Mouse (Mus musculus) embryonic facial prominence, embryonic 11.5 days (tissue): ENCODE measurements around the gene Atg2b. TPM values are rescaled to one million over a fixed set of nuclear protein-coding genes. Genes with fewer than 3 reads are reported as not detected.
A peak's percentile ranks its signal among the peaks of the same experiment; 100 is the strongest.

ENCODE experiments used
- ATAC-seq: fragments of 200-750 bp; cut with Nextera tagmentation; replicated peaks from 2 replicates; pipeline ENCODE4 v1.8.0; 2017; ENCODE audit warnings: low read depth; ENCODE audit not compliant: insufficient number of reproducible peaks, low FRiP score, low TSS enrichment
- DNase-seq: peaks from one replicate; pipeline ENCODE4 v3.0.0-alpha.2; 2015; ENCODE audit warnings: low spot score
- H3K27ac ChIP-seq: fragments of 300-500 bp; sonication (generic); replicated peaks from 2 replicates; pipeline ENCODE4 v1.5.1; 2014; ENCODE audit warnings: mild to moderate bottlenecking, low read depth, low read length, control low read depth
- H3K27me3 ChIP-seq: fragments of 300-500 bp; sonication (generic); 2 replicates; pipeline ENCODE4 v1.6.1; 2014; ENCODE audit warnings: mild to moderate bottlenecking, low read length, moderate library complexity, mixed read lengths; ENCODE audit not compliant: control insufficient read depth, insufficient read depth
- H3K36me3 ChIP-seq: fragments of 300-500 bp; sonication (generic); replicated peaks from 2 replicates; pipeline ENCODE4 v1.6.1; 2014; ENCODE audit warnings: low read depth, mild to moderate bottlenecking, low read length, moderate library complexity, mixed read lengths; ENCODE audit not compliant: control insufficient read depth, insufficient read depth
- H3K4me1 ChIP-seq: fragments of 300-500 bp; sonication (generic); 2 replicates; pipeline ENCODE4 v1.6.1; 2014; ENCODE audit warnings: low read length, mixed read lengths; ENCODE audit not compliant: control insufficient read depth, insufficient read depth
- H3K4me2 ChIP-seq: fragments of 300-500 bp; sonication (generic); 2 replicates; pipeline ENCODE4 v1.6.1; 2014; ENCODE audit warnings: low read depth, mild to moderate bottlenecking, control low read depth, low read length, moderate library complexity
- H3K4me3 ChIP-seq: fragments of 300-500 bp; sonication (generic); 2 replicates; pipeline ENCODE4 v1.5.1; 2014; ENCODE audit warnings: low read depth, low read length, control low read depth
- H3K9ac ChIP-seq: fragments of 300-500 bp; sonication (generic); replicated peaks from 2 replicates; pipeline ENCODE4 v1.6.1; 2014; ENCODE audit warnings: mild to moderate bottlenecking, control low read depth, low read length
- H3K9me3 ChIP-seq: fragments of 300-500 bp; sonication (generic); replicated peaks from 2 replicates; pipeline ENCODE4 v1.6.1; 2016; ENCODE audit warnings: mild to moderate bottlenecking, low read length, inconsistent platforms, mixed read lengths; ENCODE audit not compliant: control insufficient read depth
- WGBS: fragments of 180-500 bp; shearing (Covaris S2); extraction: QIAGEN DNeasy Blood & Tissue Kit; methylation state at CpG from one replicate; pipeline ENCODE4 v1.1.7; 2014; 5-methylcytosine and 5-hydroxymethylcytosine counted together
- polyA plus RNA-seq: library from polyadenylated mRNA; unstranded; fragments of >200 nt; fragmentation: Nextera tagmentation; extraction: Ambion mirVana; gene quantifications from 2 replicates; pipeline ENCODE4 v1.2.1, GENCODE M21; 2014

Atg2b gene
- polyA plus RNA-seq, 1 experiment from 2014 or later, result 12.6 TPM

DNA sequence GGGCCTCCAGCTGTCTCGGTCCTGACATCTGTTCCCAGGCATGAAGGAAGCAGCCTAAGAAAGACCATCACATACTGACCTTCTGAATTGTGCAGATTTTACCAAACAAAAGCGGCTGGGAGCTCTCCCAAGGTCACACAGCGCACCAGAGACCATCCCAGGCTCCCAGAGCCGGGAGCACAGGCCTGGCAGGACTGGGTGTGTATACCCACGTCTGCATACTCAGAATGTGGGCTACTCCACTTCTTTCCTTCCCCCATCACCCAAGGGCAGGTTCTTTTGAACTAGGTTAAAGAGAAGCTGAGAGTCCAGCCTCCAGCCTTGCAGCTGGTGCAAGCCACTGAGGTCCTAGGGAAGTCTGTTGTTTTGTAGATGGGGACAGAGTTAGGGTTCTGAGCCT is 85.9 kb downstream of the Atg2b start:
- no peak for ATAC-seq
- Histone ChIP-seq H3K4me2 (no peak overlapping the region), H3K4me3 (no peak overlapping the region), H3K9me3 (no peaks in the 10 kb centered on the region), H3K4me1 (no peaks in the 10 kb centered on the region), H3K27me3 (no peaks in the 10 kb centered on the region), H3K36me3 (no peaks in the 10 kb centered on the region), H3K27ac (no peak overlapping the region), H3K9ac (no peak overlapping the region)
- no peak for DNase-seq
- WGBS, result 40% methylated on average over 5 of the region's 5 CpGs

GRCm38 (mm10) chr12:105598503-105598902 is 86.5 kb downstream of the Atg2b start:
- Histone ChIP-seq H3K4me1 (no peaks in the 10 kb centered on the region; the same call in 1 of the 2 replicates), H3K9ac (no peak overlapping the region), H3K4me2 (no peak overlapping the region), H3K4me3 (no peak overlapping the region), H3K27ac (no peak overlapping the region), H3K36me3 (no peaks in the 10 kb centered on the region), H3K9me3 (no peaks in the 10 kb centered on the region), H3K27me3 (no peaks in the 10 kb centered on the region)
- WGBS, result 78% methylated on average over 10 of the region's 10 CpGs
- ATAC-seq, result no peak
- DNase-seq, result no peak

GRCm38 (mm10) chr12:105597135-105597534 is 87.9 kb downstream of the Atg2b start:
- WGBS, result 89% methylated on average over 8 of the region's 8 CpGs
- DNase-seq, result no peak
- H3K36me3 ChIP-seq, result no peaks in the 10 kb centered on the region
- no peaks in the 10 kb centered on the region; the same call in 1 of the 2 replicates for H3K4me1 ChIP-seq
- H3K27ac ChIP-seq, result no peak overlapping the region
- no peaks in the 10 kb centered on the region for H3K27me3 ChIP-seq
- no peak for ATAC-seq
- no peaks in the 10 kb centered on the region for H3K9me3 ChIP-seq
- no peak overlapping the region for H3K4me3 ChIP-seq
- no peak overlapping the region for H3K9ac ChIP-seq
- no peak overlapping the region for H3K4me2 ChIP-seq

DNA sequence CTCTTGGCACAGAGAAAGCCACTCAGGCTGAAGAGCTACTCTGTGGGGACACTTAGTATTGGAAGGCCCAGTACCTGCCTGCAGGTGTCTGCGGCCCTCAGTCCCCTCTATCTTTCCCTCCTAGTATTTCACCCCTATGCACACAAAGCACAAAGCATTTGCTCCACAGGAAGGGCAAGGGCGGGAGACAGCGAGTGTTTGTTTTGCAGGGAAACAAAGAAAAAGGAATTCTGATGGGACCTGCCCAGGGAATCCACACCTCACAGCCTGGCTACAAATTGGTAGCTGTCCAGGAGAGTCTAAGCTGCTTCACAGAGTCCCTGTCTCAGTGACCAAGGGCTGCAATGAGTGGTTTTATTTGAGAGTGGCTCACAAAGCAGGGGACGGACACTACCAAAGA is 91.5 kb downstream of the Atg2b start:
- Histone ChIP-seq H3K4me1 (no peaks in the 10 kb centered on the region; the same call in 1 of the 2 replicates), H3K9me3 (no peaks in the 10 kb centered on the region), H3K4me3 (no peak overlapping the region), H3K9ac (no peak overlapping the region), H3K27ac (no peak overlapping the region), H3K36me3 (no peaks in the 10 kb centered on the region), H3K27me3 (no peaks in the 10 kb centered on the region), H3K4me2 (no peak overlapping the region)
- ATAC-seq, result no peak
- no peak for DNase-seq
- WGBS, result 57% methylated on average over 4 of the region's 4 CpGs

- no peak overlapping the region for H3K4me3 ChIP-seq
- no peaks in the 10 kb centered on the region for H3K36me3 ChIP-seq
- no peaks in the 10 kb centered on the region; the same call in 1 of the 2 replicates for H3K4me1 ChIP-seq
- 97% methylated on average over 23 of the region's 23 CpGs for WGBS
- no peaks in the 10 kb centered on the region for H3K27me3 ChIP-seq
- DNase-seq (no peak), ATAC-seq (no peak)
- H3K9me3 ChIP-seq, result no peaks in the 10 kb centered on the region
- no peak overlapping the region for H3K4me2 ChIP-seq
- H3K27ac ChIP-seq, result no peak overlapping the region
- no peak overlapping the region for H3K9ac ChIP-seq
These were observed 92.7 kb downstream of the Atg2b start for GRCm38 (mm10) chr12:105592361-105592761.

DNA sequence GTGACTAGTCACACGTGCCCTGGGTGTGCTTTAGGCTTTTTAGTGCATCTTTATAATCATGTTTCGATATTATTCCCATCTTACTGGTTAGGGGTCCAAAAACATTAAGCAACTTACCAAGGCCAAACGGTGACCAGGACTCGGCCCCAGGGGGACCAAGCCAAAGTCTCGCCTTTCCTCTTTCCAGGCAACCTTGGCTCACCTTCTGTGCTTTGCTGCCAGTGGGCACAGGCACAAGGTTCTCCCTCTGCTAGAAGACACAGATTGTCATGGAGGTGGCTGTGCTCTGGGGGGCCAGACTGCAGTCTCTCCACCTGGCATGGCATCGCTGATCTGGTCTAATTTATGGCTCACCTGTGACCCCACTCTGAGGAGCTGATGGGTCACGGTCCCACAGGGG is 94.2 kb downstream of the Atg2b start:
- H3K27me3 ChIP-seq, result no peaks in the 10 kb centered on the region
- H3K36me3 ChIP-seq, result no peaks in the 10 kb centered on the region
- no peak overlapping the region for H3K4me3 ChIP-seq
- H3K9me3 ChIP-seq, result no peaks in the 10 kb centered on the region
- no peaks in the 10 kb centered on the region; the same call in 1 of the 2 replicates for H3K4me1 ChIP-seq
- WGBS, result 77% methylated on average over 7 of the region's 7 CpGs
- H3K4me2 ChIP-seq, result no peak overlapping the region
- H3K27ac ChIP-seq, result no peak overlapping the region
- DNase-seq (no peak), ATAC-seq (no peak)
- H3K9ac ChIP-seq, result no peak overlapping the region

DNA sequence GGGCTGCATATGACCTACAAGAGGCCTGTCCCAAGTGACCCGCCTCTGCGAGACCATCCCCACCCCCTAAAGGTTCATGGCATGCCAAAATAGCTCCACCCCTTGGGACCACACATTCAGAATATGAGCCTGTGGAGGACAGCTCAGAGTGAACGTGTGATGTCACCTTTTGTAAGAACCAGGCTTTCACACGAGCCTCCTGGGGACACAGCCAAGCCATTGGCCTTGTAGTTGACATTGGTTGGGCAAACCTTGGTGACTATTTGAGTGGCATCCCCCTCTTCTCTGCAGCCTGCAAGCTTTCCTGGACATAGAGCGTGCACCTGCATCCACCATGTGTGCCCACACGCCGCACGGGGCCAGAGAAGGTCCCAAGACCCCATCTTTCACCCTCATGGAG is 97.5 kb downstream of the Atg2b start:
- Histone ChIP-seq H3K9ac (no peak overlapping the region), H3K36me3 (no peaks in the 10 kb centered on the region), H3K9me3 (no peaks in the 10 kb centered on the region), H3K4me2 (no peak overlapping the region), H3K4me3 (no peak overlapping the region), H3K4me1 (no peaks in the 10 kb centered on the region), H3K27me3 (no peaks in the 10 kb centered on the region), H3K27ac (no peak overlapping the region)
- DNase-seq (no peak), ATAC-seq (no peak)
- WGBS, result 86% methylated on average over 8 of the region's 8 CpGs

GRCm38 (mm10) chr12:105584851-105585250 is 100.2 kb downstream of the Atg2b start:
- DNase-seq, result peak; percentile 79
- H3K4me2 ChIP-seq, result no peak overlapping the region
- H3K27ac ChIP-seq, result no peak overlapping the region
- no peaks in the 10 kb centered on the region for H3K36me3 ChIP-seq
- no peak for ATAC-seq
- no peak overlapping the region for H3K4me3 ChIP-seq
- no peak overlapping the region for H3K9ac ChIP-seq
- no peaks in the 10 kb centered on the region for H3K9me3 ChIP-seq
- H3K27me3 ChIP-seq, result no peaks in the 10 kb centered on the region
- 18% methylated on average over 12 of the region's 12 CpGs for WGBS
- no peaks in the 10 kb centered on the region for H3K4me1 ChIP-seq
